Mouse (Mus musculus) E14TG2a.4 (cell line): ENCODE results near the gene Izumo1.

Experiments used
- CTCF ChIP-seq: conservative IDR thresholded peaks from 2 replicates; pipeline ENCODE4 v1.5.1; 2014; ENCODE audit warnings: low read length
- NANOG ChIP-seq: IDR thresholded peaks from 2 replicates; pipeline ENCODE4 v1.6.1; 2014; ENCODE audit warnings: borderline replicate concordance, low read length, mixed read lengths

DNA sequence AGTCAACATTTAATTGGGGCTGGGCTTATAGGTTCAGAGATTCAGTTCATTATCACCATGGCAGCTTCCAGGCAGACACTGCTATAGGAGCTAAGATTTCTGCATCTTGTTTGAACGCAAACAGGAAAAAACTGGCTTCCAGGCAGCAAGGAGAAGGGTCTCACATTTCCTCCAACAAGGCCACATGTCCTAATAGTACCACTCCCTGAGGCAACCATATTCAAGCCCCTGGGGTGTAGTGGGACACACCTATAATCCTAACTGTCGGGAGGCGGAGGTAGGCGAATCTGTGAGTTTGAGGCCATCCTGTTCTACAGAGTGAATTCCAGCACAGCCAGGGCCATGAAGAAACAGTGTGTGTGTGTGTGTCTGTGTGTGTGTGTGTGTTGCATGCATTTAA, 26.4 kb upstream of the Izumo1 start:
- TF ChIP-seq CTCF (no peak), NANOG (no peak)
